Mouse (Mus musculus) CH12.LX (cell line): ENCODE measurements at regions not wholly inside any gene's neighbourhood (a gene's known extent, or its start where the extent isn't known, plus 50 kb on each side); places are given as distances from the start of the nearest gene placed in this dataset.

Experiments used
- CTCF ChIP-seq, 2 experiments: IDR thresholded peaks in 1 of 2; conservative IDR thresholded peaks in 1 of 2; 2 replicates each; pipeline ENCODE4 v1.5.1; 2011 to 2012; ENCODE audit warnings: low read depth in 2 of 2, low read length in 2 of 2, improper control_type of control experiment in 1 of 2, inconsistent platforms in 1 of 2, mild to moderate bottlenecking in 1 of 2, moderate library complexity in 1 of 2
- GABPA ChIP-seq: IDR thresholded peaks from 2 replicates; pipeline ENCODE4 v1.6.1; 2012; ENCODE audit warnings: low read depth, low read length, improper control_type of control experiment, inconsistent platforms; ENCODE audit not compliant: insufficient replicate concordance
- HCFC1 ChIP-seq: IDR thresholded peaks from 2 replicates; pipeline ENCODE4 v1.6.1; 2012; ENCODE audit warnings: low read depth, mild to moderate bottlenecking, inconsistent platforms, low read length, improper control_type of control experiment
- MAZ ChIP-seq: IDR thresholded peaks from 2 replicates; pipeline ENCODE4 v1.6.1; 2012; ENCODE audit warnings: low read depth, mild to moderate bottlenecking, inconsistent platforms, low read length, improper control_type of control experiment, moderate library complexity
- NRF1 ChIP-seq: IDR thresholded peaks from 2 replicates; pipeline ENCODE4 v1.6.1; 2014; ENCODE audit warnings: low read depth, mild to moderate bottlenecking, inconsistent platforms, low read length, improper control_type of control experiment, moderate library complexity
- POLR2A ChIP-seq: IDR thresholded peaks from 2 replicates; pipeline ENCODE4 v1.6.1; 2011; ENCODE audit warnings: low read depth, mild to moderate bottlenecking, improper control_type of control experiment, low read length
- ZC3H11A ChIP-seq: IDR thresholded peaks from 2 replicates; pipeline ENCODE4 v1.6.1; 2012; ENCODE audit warnings: low read depth, mild to moderate bottlenecking, inconsistent platforms, low read length, improper control_type of control experiment
- ZMIZ1 ChIP-seq: IDR thresholded peaks from 2 replicates; pipeline ENCODE4 v1.6.1; 2012; ENCODE audit warnings: low read depth, mild to moderate bottlenecking, inconsistent platforms, low read length, improper control_type of control experiment

GRCm38 (mm10) chr8:6334254-6334993 lies 1229.3 kb upstream of the Slc10a2 start:
- no peak for TF ChIP-seq CTCF (conservative IDR thresholded peaks at IDR 0.05 in 1 of 2, IDR thresholded peaks at IDR 0.05 in 1 of 2; ENCODE audit: low read depth in 2 of 2, low read length in 2 of 2)
- no peak for TF ChIP-seq NRF1
- no peak for TF ChIP-seq HCFC1
- TF ChIP-seq POLR2A = no peak
- no peak for TF ChIP-seq MAZ
- no peak for TF ChIP-seq ZC3H11A
- TF ChIP-seq GABPA = no peak
- TF ChIP-seq ZMIZ1 = no peak
